Mouse (Mus musculus) leukemia stem cell, adult 10-12 weeks (primary cell): ENCODE results near the gene Clec14a. TPM values are rescaled to one million over a fixed set of nuclear protein-coding genes. Genes with fewer than 3 reads are reported as not detected.

Experiments used
- polyA plus RNA-seq: library from polyadenylated mRNA; stranded (reverse); fragments of >175 nt; gene quantifications from 2 replicates; pipeline ENCODE4 v1.2.3, GENCODE M21; 2012; ENCODE audit warnings: low replicate concordance

The Clec14a gene
- polyA plus RNA-seq, result 0.09 and 0.54 TPM in 2 replicates

DNA sequence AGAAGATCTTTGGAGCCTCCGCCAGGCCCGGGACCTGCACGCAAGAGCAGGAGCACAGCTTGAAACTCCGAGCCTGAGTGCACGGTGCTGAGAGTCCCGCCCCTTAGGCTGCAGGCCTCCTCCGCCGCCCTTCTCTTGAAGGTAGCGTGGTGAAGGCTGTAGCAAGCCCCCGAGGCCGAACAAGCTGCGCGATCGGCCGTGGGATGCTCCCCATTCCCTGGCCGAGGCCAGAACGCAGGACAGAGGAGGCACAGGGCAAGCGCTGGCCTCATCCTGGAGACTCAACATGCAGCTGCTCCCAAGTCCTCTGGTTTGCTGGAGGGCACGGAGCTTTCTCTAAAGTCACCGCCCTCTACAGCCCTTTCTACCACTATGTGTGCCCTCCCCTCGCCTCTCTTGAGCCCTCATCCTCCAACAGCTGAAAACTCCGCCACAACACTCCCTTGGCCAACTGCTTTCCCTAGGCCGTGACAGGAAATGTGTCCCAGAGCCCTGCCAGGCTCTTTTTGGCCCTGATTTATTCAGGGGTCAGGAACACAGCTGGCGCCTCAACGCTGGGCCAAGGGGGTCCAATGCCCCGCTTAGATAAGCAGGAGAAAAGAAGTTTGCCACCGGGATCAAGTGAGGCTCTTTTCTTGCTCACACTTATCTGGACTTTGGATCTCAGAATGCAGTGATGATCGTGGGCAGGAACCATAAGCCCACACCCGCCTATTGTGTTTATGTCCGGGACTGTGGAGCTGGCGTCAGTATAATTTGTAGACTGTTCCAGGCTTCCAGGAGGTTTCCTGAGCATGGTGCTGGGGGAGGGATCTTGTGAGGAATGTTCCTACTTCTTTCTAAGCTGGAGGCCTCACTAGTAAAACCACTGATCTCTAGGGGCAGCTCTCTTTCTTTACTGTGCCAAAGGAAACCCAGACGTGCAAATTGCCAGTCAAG lies at the start of gene Clec14a:
Gene Clec14a, minus strand, starts transcription at position 728 of the 939 bp plus-strand sequence.

Other genes starting within 250 kb of the Clec14a start
- gene Sstr1, start 57.5 kb downstream of the Clec14a start, polyA plus RNA-seq, result not detected in 2 replicates